Mouse (Mus musculus): ENCODE measurements around the gene Gria2.

DNA sequence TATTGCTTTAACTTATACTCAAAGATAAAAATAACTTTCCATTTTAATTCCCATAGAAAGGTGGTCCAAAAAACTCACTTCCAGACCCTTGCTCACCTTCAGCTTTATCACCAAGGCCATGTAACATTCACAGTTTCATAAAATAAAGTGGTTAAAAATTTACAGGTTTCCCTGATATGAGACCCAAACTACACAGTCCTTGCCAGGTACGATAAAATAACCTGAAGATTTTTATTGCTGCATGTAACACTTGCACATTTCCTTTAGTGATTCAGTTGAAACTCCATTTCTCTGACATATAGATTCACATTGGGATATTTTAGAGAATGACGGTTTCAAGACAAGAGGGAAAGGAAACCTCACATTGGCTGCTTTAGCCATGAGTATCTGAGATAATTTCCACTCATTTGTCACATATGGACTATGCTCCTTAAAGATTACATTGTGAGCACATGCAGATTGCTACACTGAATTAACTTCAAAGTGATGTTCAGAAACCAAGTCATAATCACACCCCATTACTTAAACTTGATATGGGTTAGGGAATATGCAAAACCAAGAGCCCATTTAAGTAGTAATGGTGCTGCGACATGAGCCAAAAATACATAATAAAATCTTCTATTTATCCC, 15.4 kb downstream of the Gria2 start:
- no peak for TF ChIP-seq POLR2A (IDR thresholded peaks at IDR 0.05; ENCODE audit: low read depth, low read length)
- no peak for TF ChIP-seq CTCF (IDR thresholded peaks at IDR 0.05; ENCODE audit: extremely low read depth, insufficient read depth, insufficient read length, insufficient replicate concordance)
